Mouse (Mus musculus): Measurements from ENCODE around the gene Ift140. TPM values are rescaled to one million over a fixed set of nuclear protein-coding genes. Genes with fewer than 3 reads are reported as not detected.
A peak's percentile ranks its signal among the peaks of the same experiment; 100 is the strongest.

Ift140 gene
- 32.0 and 32.1 TPM in 2 replicates for total RNA-seq (2014; fragmentation: Nextera tagmentation)
- total RNA-seq (2017): 27.6 and 33.9 TPM in 2 replicates

GRCm38 (mm10) chr17:25015655-25016291, at the start of gene Ift140, which contains the start of gene Cramp1l:
Gene Ift140, plus strand, starts transcription at chr17:25016085.
Gene Cramp1l, minus strand, starts transcription at chr17:25015788.
- peak; percentile 90 for ATAC-seq (replicated peaks; ENCODE audit: low FRiP score, low TSS enrichment, poor library complexity, severe bottlenecking)

DNA sequence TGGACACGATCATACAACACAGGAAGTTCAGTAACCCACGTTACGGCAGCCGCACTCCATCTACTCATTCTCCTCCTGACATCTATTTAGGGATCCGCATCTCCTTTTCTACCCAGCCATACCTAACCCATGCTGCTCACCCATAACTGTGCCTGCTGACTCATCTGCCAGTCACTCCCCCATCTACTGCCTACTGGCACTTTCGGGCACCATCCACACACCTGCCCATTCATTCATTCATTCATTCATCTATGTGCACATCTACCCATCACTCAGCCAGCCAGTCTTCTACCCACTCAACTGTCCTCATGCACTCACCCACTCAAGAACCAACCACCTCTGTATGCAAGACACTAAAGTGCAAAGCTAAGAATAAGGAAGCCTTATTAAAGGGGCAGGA, 28.7 kb upstream of the Ift140 start:
- ATAC-seq (replicated peaks; ENCODE audit: low FRiP score, low TSS enrichment, poor library complexity, severe bottlenecking): no peak

- ATAC-seq (replicated peaks; ENCODE audit: low FRiP score, low TSS enrichment, poor library complexity, severe bottlenecking): 0 out of 2 replicates have a peak, but pooled peaks have one; percentile 22
These were observed 21.2 kb upstream of the Ift140 start for GRCm38 (mm10) chr17:24994721-24995120.

- ATAC-seq (replicated peaks; ENCODE audit: low FRiP score, low TSS enrichment, poor library complexity, severe bottlenecking): no peak
These were observed 10.8 kb upstream of the Ift140 start for GRCm38 (mm10) chr17:25005102-25005501.

DNA sequence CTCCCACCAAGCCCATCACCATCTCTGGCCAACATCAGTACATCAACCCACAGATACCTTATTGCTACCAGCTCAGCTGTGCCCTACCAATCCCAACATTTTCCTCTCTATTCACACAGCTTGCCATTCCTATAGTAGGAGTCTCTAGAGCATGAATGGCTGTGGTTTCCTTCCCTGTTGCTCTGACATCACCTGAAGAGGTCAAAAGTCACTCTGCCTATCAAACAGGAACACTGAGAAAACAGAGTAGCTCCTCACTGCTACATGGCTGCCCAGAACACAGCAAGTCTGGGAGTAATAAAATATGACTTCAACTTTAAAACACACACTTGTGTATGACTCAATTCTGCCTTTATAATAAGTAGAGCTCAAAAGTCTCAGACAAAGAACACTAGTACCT, 8.4 kb upstream of the Ift140 start:
- ATAC-seq (replicated peaks; ENCODE audit: low FRiP score, low TSS enrichment, poor library complexity, severe bottlenecking): no peak

DNA sequence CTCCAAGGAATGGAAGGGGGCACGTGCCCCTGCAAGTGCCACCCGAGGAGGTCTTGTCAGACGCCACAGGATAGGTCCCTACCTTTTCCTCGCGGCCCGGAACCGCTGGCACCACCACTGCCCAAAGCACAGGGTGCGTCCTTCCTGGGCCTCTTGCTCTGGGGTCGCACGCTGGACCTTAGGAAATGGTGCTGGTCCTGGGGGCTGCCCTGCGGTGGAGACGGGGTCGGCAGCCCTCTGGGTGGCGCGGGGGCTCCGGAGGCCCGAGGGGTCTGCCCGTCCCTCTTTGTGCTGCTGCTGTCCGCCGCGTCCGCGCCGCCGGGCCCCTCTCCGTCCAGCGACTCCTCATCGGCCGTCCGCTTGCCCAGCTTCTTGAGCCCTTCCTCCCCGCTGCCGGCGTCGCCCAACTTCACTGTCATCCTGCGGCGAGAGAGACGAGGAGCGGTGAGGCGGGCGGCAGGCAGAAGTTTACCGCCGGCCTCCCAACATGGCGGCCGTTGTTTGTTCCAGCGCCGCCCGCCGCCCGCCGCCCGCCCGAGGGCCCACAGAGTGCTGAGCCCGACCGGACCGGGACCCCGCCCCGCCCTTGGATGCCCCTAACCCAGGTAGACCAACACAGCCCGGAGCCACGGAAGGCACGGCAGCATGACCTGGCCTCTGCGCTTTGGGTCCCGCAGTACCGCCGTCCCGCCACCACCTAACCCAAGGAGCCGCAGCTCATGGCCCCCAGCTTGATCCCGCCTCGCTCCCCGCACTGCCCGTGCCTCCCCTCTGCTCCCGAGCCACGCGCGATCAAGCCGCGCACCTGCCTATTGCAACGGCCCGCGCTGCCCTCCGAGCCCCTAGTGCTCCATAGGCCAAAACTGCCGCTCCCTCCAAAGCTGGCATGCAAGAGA, 2.0 kb upstream of the Ift140 start:
- 0 out of 2 replicates have a peak, but pooled peaks have one; percentile 36 for ATAC-seq (replicated peaks; ENCODE audit: low FRiP score, low TSS enrichment, poor library complexity, severe bottlenecking)

- no peak for ATAC-seq (replicated peaks; ENCODE audit: low FRiP score, low TSS enrichment, poor library complexity, severe bottlenecking)
These were observed 879 bp upstream of the Ift140 start for GRCm38 (mm10) chr17:25014841-25015570.

DNA sequence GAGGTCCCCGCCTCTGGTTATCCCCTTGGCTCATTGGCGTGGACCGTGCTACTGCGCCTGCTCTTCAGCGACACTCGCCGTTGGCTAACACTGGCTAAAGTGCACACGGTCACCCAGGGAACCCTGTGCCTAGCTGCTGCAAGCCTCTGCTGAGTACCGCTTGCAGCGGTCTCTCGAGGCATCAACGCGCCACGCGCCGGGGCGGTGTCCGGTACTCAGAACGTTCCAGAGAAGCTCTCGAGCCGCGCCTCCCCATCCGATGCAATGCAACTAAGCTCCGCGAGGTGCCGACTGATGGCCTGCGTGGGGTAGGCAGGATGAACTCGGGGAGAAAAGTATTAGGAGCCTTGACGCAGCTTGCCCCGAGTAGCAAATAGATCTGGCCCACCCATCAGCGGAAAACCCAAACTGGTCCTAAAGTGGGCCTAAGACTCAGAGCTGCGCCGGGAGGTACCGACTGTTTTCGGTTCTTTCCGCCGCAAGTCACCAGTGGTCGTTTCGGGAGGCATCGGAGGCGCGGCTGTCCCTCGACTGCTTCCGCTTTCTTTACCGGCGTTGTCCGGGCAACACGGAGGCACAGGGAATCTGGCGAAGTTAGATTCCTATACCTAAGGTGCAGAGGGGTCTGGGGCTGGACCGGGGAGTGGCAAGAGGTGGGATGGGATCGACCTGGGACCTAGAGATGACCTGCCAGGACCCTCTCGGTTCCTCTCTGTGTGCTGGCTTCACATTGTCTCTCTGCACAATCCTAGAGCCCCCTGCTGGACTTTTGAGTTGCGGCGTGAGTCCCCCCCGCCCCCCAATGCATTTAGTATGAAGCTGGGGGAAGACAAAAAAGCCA, 627 bp downstream of the Ift140 start:
- peak; percentile 70 for ATAC-seq (replicated peaks; ENCODE audit: low FRiP score, low TSS enrichment, poor library complexity, severe bottlenecking)

- ATAC-seq (replicated peaks; ENCODE audit: low FRiP score, low TSS enrichment, poor library complexity, severe bottlenecking): peak; percentile 50; the same call in 1 of the 2 replicates
These were observed 20.3 kb downstream of the Ift140 start for GRCm38 (mm10) chr17:25036183-25036582.

GRCm38 (mm10) chr17:25044879-25045278, 29.0 kb downstream of the Ift140 start:
- ATAC-seq (replicated peaks; ENCODE audit: low FRiP score, low TSS enrichment, poor library complexity, severe bottlenecking): no peak

GRCm38 (mm10) chr17:25045281-25045680, 29.4 kb downstream of the Ift140 start:
- no peak for ATAC-seq (replicated peaks; ENCODE audit: low FRiP score, low TSS enrichment, poor library complexity, severe bottlenecking)

DNA sequence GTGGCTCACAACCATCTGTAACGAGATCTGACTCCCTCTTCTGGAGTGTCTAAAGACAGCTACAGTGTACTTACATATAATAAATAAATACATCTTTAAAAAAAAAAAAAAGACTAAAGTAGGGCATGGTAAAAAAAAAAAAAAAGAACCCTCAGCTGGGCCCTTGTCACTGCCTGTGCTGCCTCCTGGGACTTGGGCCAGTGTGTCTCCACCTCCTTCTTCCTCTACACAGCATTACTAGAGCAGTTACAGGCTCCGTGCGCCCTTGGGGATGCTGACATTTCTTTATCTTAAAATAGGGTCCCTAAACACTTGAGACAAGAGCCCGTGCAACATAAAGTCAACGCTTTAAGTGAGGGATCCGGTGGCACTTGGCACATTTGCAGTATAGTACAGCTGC, 31.3 kb downstream of the Ift140 start:
- ATAC-seq (replicated peaks; ENCODE audit: low FRiP score, low TSS enrichment, poor library complexity, severe bottlenecking): no peak

DNA sequence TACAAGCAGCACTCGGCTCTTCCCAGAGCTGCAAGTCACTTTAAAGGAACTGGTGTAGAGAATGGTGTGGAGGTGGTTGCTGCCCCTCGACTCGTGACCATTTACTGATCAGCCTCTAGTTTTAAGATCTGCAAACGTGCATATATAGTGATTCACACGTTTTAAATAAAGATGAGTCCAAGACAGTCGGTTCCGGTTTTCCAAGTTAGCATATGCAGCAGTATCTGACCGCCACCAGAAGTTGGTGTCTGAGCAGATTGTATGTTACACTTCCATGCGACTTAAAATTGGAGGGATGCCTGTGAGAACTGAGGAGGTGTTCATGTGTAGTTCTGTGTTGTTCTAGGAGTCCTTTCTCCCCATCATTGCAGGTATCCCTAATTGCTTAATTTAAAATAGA, 37.4 kb downstream of the Ift140 start:
- no peak for ATAC-seq (replicated peaks; ENCODE audit: low FRiP score, low TSS enrichment, poor library complexity, severe bottlenecking)

DNA sequence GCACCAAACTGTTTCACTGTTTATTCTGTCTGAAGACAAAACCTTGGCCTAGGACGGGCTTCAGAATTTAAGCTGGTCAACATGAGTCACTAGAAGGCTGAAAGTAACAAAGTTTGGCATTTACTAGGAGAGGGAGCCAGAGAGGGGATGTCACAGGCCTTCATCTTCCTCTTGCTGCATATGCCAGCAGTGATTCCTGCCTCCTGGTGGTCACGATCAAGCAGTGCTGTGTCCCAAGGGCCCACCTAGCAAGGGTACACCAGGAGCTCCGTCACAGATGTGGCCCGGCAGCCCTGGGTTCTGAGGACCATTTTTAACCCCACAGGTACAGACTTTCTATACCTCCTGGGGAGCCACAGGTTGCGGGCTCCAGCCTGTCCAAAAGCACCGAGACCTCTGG, 41.2 kb downstream of the Ift140 start:
- no peak for ATAC-seq (replicated peaks; ENCODE audit: low FRiP score, low TSS enrichment, poor library complexity, severe bottlenecking)

DNA sequence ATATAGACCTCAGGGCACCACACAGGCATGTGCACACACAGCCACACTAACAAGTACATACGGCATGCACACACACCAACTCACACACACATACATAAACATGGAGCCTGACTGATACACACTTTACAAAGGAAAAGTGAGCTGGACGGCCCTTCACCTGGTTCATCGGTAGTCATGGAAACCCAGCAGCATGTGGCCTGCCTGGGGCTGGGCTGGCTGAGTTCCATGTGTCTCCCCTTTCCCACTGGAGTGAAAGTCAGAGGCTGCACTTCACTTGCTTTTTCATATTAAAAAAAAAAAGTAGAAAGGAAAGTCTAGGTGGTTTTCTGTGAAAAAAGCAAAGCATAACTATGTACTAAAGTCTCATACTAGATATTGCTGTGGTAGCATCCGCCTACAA, 47.4 kb downstream of the Ift140 start:
- no peak for ATAC-seq (replicated peaks; ENCODE audit: low FRiP score, low TSS enrichment, poor library complexity, severe bottlenecking)

DNA sequence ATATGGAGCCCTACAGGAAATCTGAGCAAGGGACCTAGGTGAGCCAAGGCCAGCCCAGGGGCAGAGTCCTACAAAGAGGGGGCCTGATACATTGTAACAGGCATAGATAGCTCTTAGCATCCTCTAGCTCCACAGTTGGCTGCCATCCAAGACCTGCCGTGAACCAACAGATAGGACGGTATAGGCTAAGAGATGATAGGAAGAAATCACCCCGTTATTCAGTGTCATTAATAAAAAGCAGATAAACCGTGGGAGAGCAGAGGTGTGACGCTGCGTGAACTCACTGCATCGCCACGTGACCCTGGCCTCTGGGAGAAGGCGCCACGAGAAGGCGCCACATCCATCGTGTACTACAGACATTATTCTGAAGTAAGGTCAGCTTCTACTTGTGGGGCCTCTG, 48.0 kb downstream of the Ift140 start:
- peak; percentile 92 for ATAC-seq (replicated peaks; ENCODE audit: low FRiP score, low TSS enrichment, poor library complexity, severe bottlenecking)

- ATAC-seq (replicated peaks; ENCODE audit: low FRiP score, low TSS enrichment, poor library complexity, severe bottlenecking): no peak
These were observed 48.5 kb downstream of the Ift140 start for GRCm38 (mm10) chr17:25064351-25064750.

- no peak for ATAC-seq (replicated peaks; ENCODE audit: low FRiP score, low TSS enrichment, poor library complexity, severe bottlenecking)
These were observed 49.3 kb downstream of the Ift140 start for GRCm38 (mm10) chr17:25065189-25065588.

DNA sequence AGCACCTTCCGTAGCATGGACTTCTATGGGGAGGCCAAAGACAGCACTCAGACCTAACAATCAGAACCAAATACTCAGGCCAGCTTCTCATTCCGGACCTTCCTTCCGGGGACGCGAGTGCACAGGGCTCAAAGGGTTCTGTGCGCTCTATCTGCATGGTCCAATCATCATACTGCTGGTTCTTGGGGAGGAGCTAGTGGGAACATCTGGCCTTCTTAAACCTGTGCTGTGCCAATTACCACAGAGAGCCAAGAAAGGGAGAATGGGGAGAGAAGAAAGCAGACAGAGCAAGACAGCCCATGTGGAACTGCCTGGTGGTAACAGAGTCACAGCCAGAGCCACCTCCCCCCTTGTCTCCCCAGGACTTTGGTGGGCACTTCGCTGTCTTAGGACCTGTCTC, 50.7 kb downstream of the Ift140 start:
- ATAC-seq (replicated peaks; ENCODE audit: low FRiP score, low TSS enrichment, poor library complexity, severe bottlenecking): no peak
